In the genomic region with DNA sequence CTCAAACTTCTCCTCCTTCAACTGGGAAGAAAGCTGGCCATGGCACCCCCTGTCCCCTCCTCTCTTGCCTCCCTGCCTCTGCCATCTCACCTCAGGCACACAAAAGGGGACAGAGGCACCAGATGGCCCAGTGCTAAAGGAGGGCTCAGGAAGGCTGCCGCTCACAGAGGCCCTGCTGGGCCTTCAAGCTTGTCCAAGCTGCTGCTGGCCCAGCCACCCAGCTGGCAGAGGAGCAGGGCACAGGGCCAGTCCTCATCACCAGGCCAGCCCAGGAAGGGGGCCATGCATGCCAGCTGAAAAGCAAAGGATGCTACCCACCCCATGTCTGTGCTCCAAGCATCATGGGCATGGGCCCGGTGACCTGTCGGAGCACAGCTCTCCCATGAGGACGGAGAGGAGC, we compare ENCODE assay signal across 13 mouse cellular contexts. TPM values are rescaled to one million over a fixed set of nuclear protein-coding genes. Genes with fewer than 3 reads are reported as not detected.
DNase-seq lines count a peak whose midpoint lies in the region; ATAC-seq lines count a peak whose summit lies in the region.
"Had no signal": no experiment of that assay in that cellular context is flagged by ENCODE, and none has a peak within 500 bp of the region (broad histone marks: within the 10 kb centered on the region; RNA-seq: fewer than 3 reads in every experiment).

No protein-coding gene starts in this region.

- H3K4me1 ChIP-seq in forebrain, embryonic 11.5 days (replicated peaks; ENCODE audit: control insufficient read depth, insufficient read depth, low read length), result 0 out of 2 replicates have a peak, but pooled peaks cover 1% of the 10 kb centered on the region
- 0 out of 2 replicates have a peak, but pooled peaks cover 3% of the 10 kb centered on the region for H3K4me1 ChIP-seq in midbrain, embryonic 14.5 days (ENCODE audit: control insufficient read depth, insufficient read depth, low read length)
- peaks cover 28% of the 10 kb centered on the region for H3K4me1 ChIP-seq in liver, embryonic 11.5 days (replicated peaks; ENCODE audit: control insufficient read depth, insufficient read depth, low read length)

- no peaks in the 10 kb centered on the region for H3K36me3 ChIP-seq in forebrain, embryonic 11.5 days (ENCODE audit: control insufficient read depth, insufficient read depth, low read length)
- H3K36me3 ChIP-seq in midbrain, embryonic 14.5 days (ENCODE audit: control insufficient read depth, insufficient read depth, low read length), result no peaks in the 10 kb centered on the region
- H3K36me3 ChIP-seq in liver, embryonic 11.5 days (ENCODE audit: control insufficient read depth, insufficient read depth, low read length), result no peaks in the 10 kb centered on the region
- H3K36me3 ChIP-seq: heart, embryonic 15.5 days; limb, embryonic 13.5 days had no signal

- no peak overlapping the region for H3K27ac ChIP-seq in forebrain, embryonic 11.5 days (ENCODE audit: low read depth, low read length)
- H3K27ac ChIP-seq in midbrain, embryonic 14.5 days (replicated peaks; ENCODE audit: low read depth, low read length), result 0 out of 2 replicates have a peak overlapping the region, but pooled peaks have one; percentile 5
- H3K27ac ChIP-seq in liver, embryonic 11.5 days (ENCODE audit: low read depth, low read length), result no peak overlapping the region
- H3K27ac ChIP-seq: heart, embryonic 15.5 days; limb, embryonic 13.5 days had no signal

- no peak overlapping the region for H3K4me3 ChIP-seq in forebrain, embryonic 11.5 days (ENCODE audit: low read depth, low read length)
- H3K4me3 ChIP-seq in midbrain, embryonic 14.5 days (replicated peaks; ENCODE audit: low read depth, low read length), result no peak overlapping the region
- no peak overlapping the region for H3K4me3 ChIP-seq in liver, embryonic 11.5 days (ENCODE audit: low read depth, low read length)
- H3K4me3 ChIP-seq: heart, embryonic 15.5 days; limb, embryonic 13.5 days; myocyte had no signal

- WGBS in forebrain, embryonic 11.5 days, result 89% methylated on average over 4 of the region's 4 CpGs
- WGBS in midbrain, embryonic 14.5 days, result 79% methylated on average over 4 of the region's 4 CpGs
- 93% methylated on average over 4 of the region's 4 CpGs for WGBS in liver, embryonic 11.5 days

- 0 out of 2 replicates have a peak, but pooled peaks have one; percentile 35 for ATAC-seq in forebrain, embryonic 11.5 days (replicated peaks; ENCODE audit: low FRiP score)
- ATAC-seq in midbrain, embryonic 14.5 days (ENCODE audit: low FRiP score, low TSS enrichment), result no peak
- no peak for ATAC-seq in liver, embryonic 11.5 days (replicated peaks; ENCODE audit: low FRiP score)
- ATAC-seq in megakaryocyte, adult 5-6 weeks (ENCODE audit: poor library complexity, severe bottlenecking), result no peak

- no peak overlapping the region for H3K4me2 ChIP-seq in forebrain, embryonic 11.5 days (ENCODE audit: low read depth, low read length, severe bottlenecking)
- no peak overlapping the region for H3K4me2 ChIP-seq in midbrain, embryonic 14.5 days (ENCODE audit: low read length)
- H3K4me2 ChIP-seq in liver, embryonic 11.5 days, result no peak overlapping the region
- H3K4me2 ChIP-seq: heart, embryonic 15.5 days; limb, embryonic 13.5 days had no signal

- peak overlapping the region; percentile 16; the same call in 1 of the 2 replicates for H3K9ac ChIP-seq in forebrain, embryonic 11.5 days (ENCODE audit: low read length)
- no peak overlapping the region for H3K9ac ChIP-seq in midbrain, embryonic 14.5 days (replicated peaks; ENCODE audit: low read length)
- no peak overlapping the region for H3K9ac ChIP-seq in liver, embryonic 11.5 days (ENCODE audit: low read depth, low read length)
- H3K9ac ChIP-seq: heart, embryonic 15.5 days; limb, embryonic 13.5 days had no signal

- no peaks in the 10 kb centered on the region for H3K27me3 ChIP-seq in forebrain, embryonic 11.5 days (ENCODE audit: control insufficient read depth, insufficient read depth, low read length)
- H3K27me3 ChIP-seq in midbrain, embryonic 14.5 days (ENCODE audit: control insufficient read depth, insufficient read depth, low read length), result no peaks in the 10 kb centered on the region
- no peaks in the 10 kb centered on the region for H3K27me3 ChIP-seq in liver, embryonic 11.5 days (replicated peaks; ENCODE audit: control insufficient read depth, insufficient read depth, low read length)
- H3K27me3 ChIP-seq: CH12.LX; heart, embryonic 15.5 days had no signal

- peak; percentile 77 to 82 for DNase-seq in layer of hippocampus, postnatal 10 days (ENCODE audit: low spot score in 2 of 2)
- no peak for DNase-seq in layer of hippocampus, adult 9-11 months
- DNase-seq in cerebellum, adult 18-20 months, result peak; percentile 85 to 86
- DNase-seq in forebrain, embryonic 11.5 days (ENCODE audit: low spot score), result no peak
- peak; percentile 31 for DNase-seq in midbrain, embryonic 14.5 days
- DNase-seq in spleen, adult 12 weeks (ENCODE audit: low spot score), result no peak
- DNase-seq in liver, embryonic 11.5 days (ENCODE audit: low spot score), result no peak
- DNase-seq: thymus, postnatal 36 days had no signal

- no peaks in the 10 kb centered on the region for H3K9me3 ChIP-seq in forebrain, embryonic 11.5 days (ENCODE audit: control insufficient read depth, low read length)
- no peaks in the 10 kb centered on the region for H3K9me3 ChIP-seq in midbrain, embryonic 14.5 days (ENCODE audit: control insufficient read depth, low read length)
- H3K9me3 ChIP-seq in liver, embryonic 11.5 days (ENCODE audit: control insufficient read depth, low read length), result no peaks in the 10 kb centered on the region
- H3K9me3 ChIP-seq: heart, embryonic 15.5 days; limb, embryonic 13.5 days had no signal

RNA-seq across cellular contexts. Expression of a gene that starts 36.5 kb away (rescaled TPM):
- 10 to 100 TPM; 16.5 to 21.5 TPM for total RNA-seq in layer of hippocampus, postnatal 10 days (2021)
- polyA plus RNA-seq in forebrain, embryonic 11.5 days (2014; fragmentation: Nextera tagmentation; extraction: Ambion mirVana), result 19.4 and 28.0 TPM in 2 replicates
- 13.4 TPM in 2 replicates for polyA plus RNA-seq in midbrain, embryonic 14.5 days (2014; fragmentation: Nextera tagmentation; extraction: Ambion mirVana)
- 6.7 and 7.3 TPM in 2 replicates for polyA plus RNA-seq in liver, embryonic 11.5 days (2014; fragmentation: Nextera tagmentation; extraction: Ambion mirVana)
- 58.4 and 62.3 TPM in 2 replicates for total RNA-seq in megakaryocyte, adult 5-6 weeks (2015)
- 35.4 and 38.3 TPM in 2 replicates for total RNA-seq in megakaryocyte, adult 5-6 weeks (2017)

Comparison
In these comparisons a context has a peak if more than half of its experiments do, and no peak if none do; other contexts are left out.
1. DNase-seq: peak in layer of hippocampus, postnatal 10 days (2 of 2), cerebellum, adult 18-20 months (2 of 2) and midbrain, embryonic 14.5 days (single experiment); none in layer of hippocampus, adult 9-11 months (single experiment), forebrain, embryonic 11.5 days (single experiment), spleen, adult 12 weeks (single experiment) and liver, embryonic 11.5 days (single experiment).